Mouse (Mus musculus): ENCODE data around the gene Zfp850.

DNA sequence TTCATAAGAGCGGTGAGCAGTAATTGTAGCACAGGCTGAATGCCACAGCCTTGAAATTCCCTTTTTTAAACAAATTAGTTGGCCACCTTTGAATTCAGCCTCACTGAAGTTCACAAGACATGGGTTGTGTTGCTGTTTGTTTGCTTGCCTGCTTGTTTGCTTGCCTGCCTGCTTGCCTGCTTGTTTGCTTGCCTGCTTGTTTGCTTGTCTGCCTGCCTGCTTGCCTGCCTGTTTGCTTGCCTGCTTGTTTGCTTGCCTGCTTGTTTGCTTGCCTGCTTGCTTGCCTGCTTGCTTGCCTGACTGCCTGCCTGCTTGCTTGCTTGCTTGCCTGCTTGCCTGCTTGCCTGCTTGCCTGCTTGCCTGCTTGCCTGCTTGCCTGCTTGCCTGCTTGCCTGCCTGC lies 46.1 kb upstream of the Zfp850 start:
- no peak for TF ChIP-seq CTCF (IDR thresholded peaks at IDR 0.05)
- TF ChIP-seq POLR2A (IDR thresholded peaks at IDR 0.05; ENCODE audit: insufficient read depth, low read depth, low read length): no peak
- no peak for TF ChIP-seq EP300 (IDR thresholded peaks at IDR 0.05; ENCODE audit: insufficient read depth, low read depth, low read length)
